Comparison of ENCODE assay signal across 28 mouse cellular contexts in the genomic region with DNA sequence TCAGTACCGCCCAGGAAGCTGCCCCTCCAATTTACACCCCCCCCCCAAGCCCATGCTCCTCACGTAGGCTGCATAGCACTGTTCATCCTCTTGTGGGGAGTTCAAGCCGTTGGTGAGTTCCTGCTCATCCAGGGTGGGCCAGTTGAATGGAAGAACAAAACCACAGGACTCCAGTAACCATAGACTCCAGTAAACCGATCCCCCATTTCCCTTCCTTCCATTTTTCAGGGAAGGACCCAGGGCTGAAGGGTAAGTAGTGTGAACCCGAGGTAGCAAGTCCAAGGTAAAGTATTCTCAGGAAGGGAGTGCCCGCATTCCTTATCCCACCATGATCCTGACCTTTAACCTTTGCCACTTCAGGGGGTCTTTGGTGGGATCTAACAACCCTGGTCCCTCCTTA. TPM values are rescaled to one million over a fixed set of nuclear protein-coding genes. Genes with fewer than 3 reads are reported as not detected.
DNase-seq lines count a peak whose midpoint lies in the region; ATAC-seq lines count a peak whose summit lies in the region.
"Had no signal": no experiment of that assay in that cellular context is flagged by ENCODE, and none has a peak within 500 bp of the region (broad histone marks: within the 10 kb centered on the region; RNA-seq: fewer than 3 reads in every experiment).

No protein-coding gene starts in this region.

- no peak overlapping the region for H3K4me3 ChIP-seq in heart, embryonic 12.5 days
- H3K4me3 ChIP-seq in midbrain, embryonic 15.5 days, result no peak overlapping the region
- H3K4me3 ChIP-seq: embryonic facial prominence, embryonic 10.5 days; embryonic facial prominence, embryonic 12.5 days; forebrain, embryonic 12.5 days had no signal

- H3K27ac ChIP-seq in heart, embryonic 12.5 days (ENCODE audit: poor library complexity, severe bottlenecking), result no peak overlapping the region
- no peak overlapping the region for H3K27ac ChIP-seq in midbrain, embryonic 15.5 days
- H3K27ac ChIP-seq: embryonic facial prominence, embryonic 10.5 days; embryonic facial prominence, embryonic 12.5 days; forebrain, embryonic 12.5 days had no signal

- H3K27me3 ChIP-seq in heart, embryonic 12.5 days (replicated peaks), result no peaks in the 10 kb centered on the region
- no peaks in the 10 kb centered on the region for H3K27me3 ChIP-seq in midbrain, embryonic 15.5 days (replicated peaks)
- H3K27me3 ChIP-seq: CH12.LX; embryonic facial prominence, embryonic 12.5 days; forebrain, embryonic 12.5 days; Patski had no signal

- H3K4me1 ChIP-seq in heart, embryonic 12.5 days (replicated peaks), result no peaks in the 10 kb centered on the region
- H3K4me1 ChIP-seq in midbrain, embryonic 15.5 days, result no peaks in the 10 kb centered on the region
- H3K4me1 ChIP-seq: embryonic facial prominence, embryonic 10.5 days; embryonic facial prominence, embryonic 12.5 days; forebrain, embryonic 12.5 days had no signal

- H3K36me3 ChIP-seq in heart, embryonic 12.5 days, result peaks cover 7% of the 10 kb centered on the region; the same call in 1 of the 2 replicates
- no peaks in the 10 kb centered on the region for H3K36me3 ChIP-seq in midbrain, embryonic 15.5 days (replicated peaks)
- H3K36me3 ChIP-seq: embryonic facial prominence, embryonic 12.5 days; forebrain, embryonic 12.5 days; G1E had no signal

- peak; percentile 64 for DNase-seq in heart, adult 11 months
- DNase-seq in ES-CJ7 (ENCODE audit: low read depth, low spot score) (peak; percentile 56), R1 (ENCODE audit: low read depth, low spot score) (peak; percentile 78)
- DNase-seq in layer of hippocampus, adult 11-12 months (ENCODE audit: low spot score), result no peak
- DNase-seq: adrenal gland, adult 8-10 months; adrenal gland, postnatal 14 days; adrenal gland, postnatal 36 days; B cell, adult 2 months; cerebellum, adult 11-12 months; cerebellum, adult 2 months; cerebellum, adult 9-10 months; cerebellum, postnatal 10 days; cerebellum, postnatal 25 days had no signal

- no peak overlapping the region for H3K4me2 ChIP-seq in heart, embryonic 12.5 days
- no peak overlapping the region for H3K4me2 ChIP-seq in midbrain, embryonic 15.5 days
- H3K4me2 ChIP-seq: embryonic facial prominence, embryonic 12.5 days; forebrain, embryonic 12.5 days had no signal

- H3K9me3 ChIP-seq in heart, embryonic 12.5 days (replicated peaks), result no peaks in the 10 kb centered on the region
- no peaks in the 10 kb centered on the region for H3K9me3 ChIP-seq in midbrain, embryonic 15.5 days
- H3K9me3 ChIP-seq: embryonic facial prominence, embryonic 10.5 days; embryonic facial prominence, embryonic 12.5 days; forebrain, embryonic 12.5 days; G1E had no signal

- no peak overlapping the region for H3K9ac ChIP-seq in heart, embryonic 12.5 days
- H3K9ac ChIP-seq in midbrain, embryonic 15.5 days, result no peak overlapping the region
- H3K9ac ChIP-seq: embryonic facial prominence, embryonic 12.5 days; forebrain, embryonic 12.5 days had no signal

- whole genome bisulfite sequencing in heart, embryonic 12.5 days, result 61% methylated on average over 6 of the region's 6 CpGs
- 67% methylated on average over 6 of the region's 6 CpGs for WGBS in midbrain, embryonic 15.5 days

- ATAC-seq in heart, embryonic 12.5 days (ENCODE audit: insufficient number of reproducible peaks, low FRiP score), result no peak
- ATAC-seq in midbrain, embryonic 15.5 days (replicated peaks), result no peak
- ATAC-seq: activated CD4-positive, CD25-positive, alpha-beta regulatory T cell, adult 4 months; CD4-positive, CD25-positive, alpha-beta regulatory T cell, adult 4 months; forebrain, embryonic 14.5 days; forebrain, embryonic 16.5 days; Patski had no signal

RNA-seq across cellular contexts. Expression of a gene that starts 3.6 kb away (rescaled TPM):
- not detected in 2 replicates for polyA plus RNA-seq in heart, embryonic 12.5 days (2016; fragmentation: Nextera tagmentation; extraction: Ambion mirVana)
- not detected in 2 replicates for polyA plus RNA-seq in midbrain, embryonic 15.5 days (2015; fragmentation: Nextera tagmentation; extraction: Ambion mirVana)
- polyA plus RNA-seq: cerebellum, adult 2 months; cortical plate, adult 2 months; embryonic facial prominence, embryonic 10.5 days; embryonic facial prominence, embryonic 12.5 days; embryonic facial prominence, embryonic 14.5 days; forebrain, embryonic 14.5 days; forebrain, embryonic 16.5 days; frontal cortex, adult 2 months; G1E; Patski had no signal

RNA-seq across cellular contexts. Expression of a gene that starts 11.9 kb away (rescaled TPM):
- 0.53 TPM in 1 of 2 replicates, not detected in the other for polyA plus RNA-seq in heart, embryonic 12.5 days (2016; fragmentation: Nextera tagmentation; extraction: Ambion mirVana)
- polyA plus RNA-seq in midbrain, embryonic 15.5 days (2015; fragmentation: Nextera tagmentation; extraction: Ambion mirVana), result 0.89 TPM in 1 of 2 replicates, not detected in the other
- polyA plus RNA-seq: embryonic facial prominence, embryonic 10.5 days; forebrain, embryonic 12.5 days; G1E had no signal

RNA-seq across cellular contexts. Expression of a gene that starts 45.5 kb away (rescaled TPM):
- polyA plus RNA-seq in heart, embryonic 12.5 days (2016; fragmentation: Nextera tagmentation; extraction: Ambion mirVana), result 12.1 and 12.9 TPM in 2 replicates
- polyA plus RNA-seq in midbrain, embryonic 15.5 days (2015; fragmentation: Nextera tagmentation; extraction: Ambion mirVana), result 12.2 and 12.6 TPM in 2 replicates

RNA-seq across cellular contexts. Expression of a gene that starts 55.5 kb away (rescaled TPM):
- 3.4 and 3.5 TPM in 2 replicates for polyA plus RNA-seq in heart, embryonic 12.5 days (2016; fragmentation: Nextera tagmentation; extraction: Ambion mirVana)
- polyA plus RNA-seq in midbrain, embryonic 15.5 days (2015; fragmentation: Nextera tagmentation; extraction: Ambion mirVana), result 2.9 and 3.4 TPM in 2 replicates
- polyA plus RNA-seq: activated CD4-positive, CD25-positive, alpha-beta regulatory T cell, adult 4 months; CD4-positive, CD25-positive, alpha-beta regulatory T cell, adult 4 months; G1E had no signal
